Mouse (Mus musculus): ENCODE data around the gene Gpr152.

Gene Gpr152

DNA sequence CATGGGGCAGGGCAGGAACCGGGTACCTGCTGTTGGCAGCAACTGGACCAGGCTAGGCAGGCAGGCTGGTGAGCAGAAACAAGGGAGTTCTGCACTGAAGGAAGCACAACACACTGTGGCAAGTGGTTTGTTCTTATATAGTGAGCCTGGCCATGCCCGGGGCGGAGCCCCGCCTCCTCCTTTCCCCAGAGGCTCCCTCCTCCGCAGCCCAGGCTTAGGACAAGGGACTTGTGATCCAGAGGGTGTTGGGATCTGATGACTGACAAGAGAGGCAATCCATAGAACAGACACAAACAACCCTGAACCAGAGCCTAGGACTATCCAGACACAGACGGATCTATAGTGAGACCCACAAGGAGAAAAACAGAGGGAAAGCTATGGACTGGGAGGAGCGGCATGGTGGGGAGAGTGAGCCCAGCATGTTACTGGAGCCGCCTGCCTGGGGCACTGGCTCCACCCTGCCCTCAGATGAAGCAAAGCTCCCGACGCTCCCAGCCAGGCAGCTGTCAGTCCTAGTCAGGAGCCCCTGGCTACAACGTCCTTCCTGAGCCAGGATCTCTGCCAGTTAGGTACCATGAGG lies 35.9 kb downstream of the Gpr152 start, which contains the start of gene Carns1:
Carns1 (minus strand) TSS at position 112 of the 580 bp plus-strand sequence.
- peak; percentile 28 for DNase-seq

- DNase-seq, result no peak
These were observed 40.8 kb downstream of the Gpr152 start for GRCm38 (mm10) chr19:4180411-4180810.

- peak; percentile 72 for DNase-seq
These were observed 42.3 kb downstream of the Gpr152 start for GRCm38 (mm10) chr19:4181892-4182291.

GRCm38 (mm10) chr19:4183689-4184088 lies 44.1 kb downstream of the Gpr152 start:
- no peak for DNase-seq

GRCm38 (mm10) chr19:4184976-4185975 lies 45.7 kb downstream of the Gpr152 start:
- DNase-seq, result no peak

DNA sequence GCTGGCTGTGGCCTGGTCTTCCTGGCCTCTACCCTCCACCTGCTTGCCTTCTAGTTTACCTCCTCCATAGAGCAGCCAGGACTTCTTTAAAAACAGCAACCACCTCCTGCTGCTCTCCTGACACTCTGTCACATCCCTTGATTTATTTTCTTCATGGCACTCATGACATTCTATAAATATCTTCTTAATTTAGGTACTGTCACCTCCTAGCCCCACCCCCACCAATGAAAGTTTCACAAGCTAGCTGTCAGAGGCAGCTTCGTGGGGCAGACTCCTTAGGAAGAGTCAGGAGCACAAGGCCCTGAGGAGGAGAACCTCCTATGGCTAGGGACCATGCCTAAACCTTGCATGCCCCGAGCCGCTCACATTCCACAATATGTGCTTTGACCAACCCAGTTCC lies 47.7 kb downstream of the Gpr152 start:
- no peak for DNase-seq

DNA sequence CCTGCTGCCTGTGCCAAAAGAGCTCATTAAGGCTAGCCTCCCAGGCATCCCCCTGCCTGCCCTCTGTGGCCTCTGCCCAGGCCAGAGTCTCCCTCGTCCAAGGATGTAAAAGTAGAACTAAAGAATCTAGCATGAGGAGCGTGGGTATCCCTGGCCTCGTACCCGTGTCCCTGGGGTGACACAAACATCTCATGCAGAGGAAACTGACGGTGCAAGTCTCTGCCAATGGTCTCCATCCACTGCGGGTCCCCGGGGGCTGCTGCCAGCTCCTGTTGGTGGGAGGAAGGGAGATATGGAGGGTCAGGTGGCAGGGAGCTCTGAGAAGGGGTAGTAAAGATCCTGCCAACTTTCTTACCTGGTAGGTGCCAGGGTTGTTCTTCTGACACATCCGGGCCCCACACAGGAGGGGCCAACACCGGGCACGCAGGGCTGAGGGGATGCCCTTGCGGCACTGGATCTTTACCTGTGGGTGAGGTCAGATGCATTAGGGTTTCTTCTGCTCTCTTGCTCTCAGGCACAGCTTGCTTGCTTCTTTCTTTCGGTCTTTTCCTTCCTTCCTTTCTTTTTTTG lies 49.5 kb downstream of the Gpr152 start:
- no peak for DNase-seq

DNA sequence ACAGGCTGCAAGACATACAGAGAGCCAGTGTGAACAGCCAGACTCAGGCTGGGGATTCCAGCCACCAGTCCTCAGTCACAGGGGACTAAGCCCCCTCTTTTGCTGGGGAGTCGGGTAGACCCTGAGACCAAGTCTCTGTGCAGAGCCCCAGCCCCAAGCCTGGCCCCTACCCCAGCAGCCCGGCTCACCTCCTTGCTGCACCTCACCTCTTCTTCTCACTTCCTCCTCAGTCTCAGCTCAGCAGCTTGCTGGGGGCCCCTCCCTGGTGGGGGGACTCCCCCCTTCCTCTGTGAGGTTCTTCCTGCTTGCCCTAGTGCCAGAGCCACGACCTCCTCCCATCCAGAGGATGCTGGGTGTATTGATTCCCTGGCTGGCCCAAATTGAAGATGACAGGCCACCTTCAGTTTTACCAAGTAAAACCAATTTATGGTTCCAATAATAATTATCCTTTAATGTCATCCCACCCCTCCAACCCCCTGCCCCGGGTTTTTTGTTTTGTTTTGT lies 51.3 kb downstream of the Gpr152 start, which contains the start of gene Tbc1d10c:
Tbc1d10c (minus strand) TSS at position 454 of the 504 bp plus-strand sequence.
- peak; percentile 51 for DNase-seq

- peak; percentile 99 for DNase-seq
These were observed 52.1 kb downstream of the Gpr152 start, which contains the start of gene Ppp1ca for GRCm38 (mm10) chr19:4191528-4192250. TSS of gene Ppp1ca (plus strand) at chr19:4192065.

DNA sequence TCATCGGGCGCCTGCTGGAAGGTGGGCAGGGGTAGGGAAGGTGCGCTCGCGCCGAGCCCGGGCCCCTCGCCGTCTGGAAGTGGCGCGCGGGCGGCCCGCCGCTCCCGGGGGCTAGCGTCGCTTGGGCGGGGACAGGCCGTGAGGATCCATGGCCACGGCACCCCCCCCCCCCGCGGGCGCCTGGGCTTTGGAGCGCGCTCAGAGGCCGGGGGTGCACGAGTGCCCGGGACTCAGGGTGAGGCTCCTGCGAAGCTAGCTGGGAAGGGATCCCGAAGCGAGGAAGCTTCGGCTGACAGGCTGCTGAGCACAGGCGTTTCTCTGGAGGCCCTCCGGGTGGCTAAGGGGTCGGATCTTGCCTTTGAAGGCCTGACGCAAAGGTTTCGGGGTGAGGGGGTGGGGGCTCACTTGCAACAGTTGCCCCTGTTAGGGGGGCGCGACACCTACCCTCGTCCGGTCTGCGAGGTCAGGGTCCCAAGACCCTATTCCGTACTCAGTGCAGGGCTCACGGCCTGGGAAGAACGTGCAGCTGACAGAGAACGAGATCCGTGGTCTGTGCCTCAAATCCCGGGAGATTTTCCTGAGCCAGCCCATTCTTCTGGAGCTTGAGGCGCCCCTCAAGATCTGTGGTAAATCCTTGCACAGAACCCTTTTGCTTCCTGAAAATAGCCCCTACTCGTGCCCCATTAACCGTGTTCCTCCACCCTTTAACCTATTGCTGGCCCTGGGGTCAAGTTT lies 52.8 kb downstream of the Gpr152 start:
- no peak for DNase-seq

DNA sequence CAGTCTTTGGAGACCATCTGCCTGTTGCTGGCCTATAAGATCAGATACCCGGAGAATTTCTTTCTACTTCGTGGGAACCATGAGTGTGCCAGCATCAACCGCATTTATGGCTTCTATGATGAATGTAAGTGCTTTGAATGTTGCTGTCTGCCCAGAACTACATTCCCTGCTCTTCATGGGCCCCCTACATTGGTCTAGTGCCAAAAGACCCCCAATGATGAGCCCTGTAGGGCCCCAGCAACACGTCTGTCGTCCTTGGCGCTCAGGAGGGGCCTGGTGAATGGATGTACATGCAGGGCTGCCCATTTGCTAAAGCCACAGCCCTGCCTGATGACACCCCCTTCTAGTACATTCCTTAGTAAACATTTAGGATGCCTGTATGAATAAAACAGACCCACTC lies 53.5 kb downstream of the Gpr152 start:
- no peak for DNase-seq

- no peak for DNase-seq
These were observed 54.6 kb downstream of the Gpr152 start for GRCm38 (mm10) chr19:4194021-4194724.

- DNase-seq, result no peak
These were observed 55.4 kb downstream of the Gpr152 start for GRCm38 (mm10) chr19:4194776-4195650.
